Mouse (Mus musculus): ENCODE results near the gene Mtrf1l. TPM values are rescaled to one million over a fixed set of nuclear protein-coding genes. Genes with fewer than 3 reads are reported as not detected.

The Mtrf1l gene
- total RNA-seq (2023): 10 to 100 TPM in 1 of 2 experiments, 1 to 10 TPM in 1; 8.6 to 10.8 TPM

DNA sequence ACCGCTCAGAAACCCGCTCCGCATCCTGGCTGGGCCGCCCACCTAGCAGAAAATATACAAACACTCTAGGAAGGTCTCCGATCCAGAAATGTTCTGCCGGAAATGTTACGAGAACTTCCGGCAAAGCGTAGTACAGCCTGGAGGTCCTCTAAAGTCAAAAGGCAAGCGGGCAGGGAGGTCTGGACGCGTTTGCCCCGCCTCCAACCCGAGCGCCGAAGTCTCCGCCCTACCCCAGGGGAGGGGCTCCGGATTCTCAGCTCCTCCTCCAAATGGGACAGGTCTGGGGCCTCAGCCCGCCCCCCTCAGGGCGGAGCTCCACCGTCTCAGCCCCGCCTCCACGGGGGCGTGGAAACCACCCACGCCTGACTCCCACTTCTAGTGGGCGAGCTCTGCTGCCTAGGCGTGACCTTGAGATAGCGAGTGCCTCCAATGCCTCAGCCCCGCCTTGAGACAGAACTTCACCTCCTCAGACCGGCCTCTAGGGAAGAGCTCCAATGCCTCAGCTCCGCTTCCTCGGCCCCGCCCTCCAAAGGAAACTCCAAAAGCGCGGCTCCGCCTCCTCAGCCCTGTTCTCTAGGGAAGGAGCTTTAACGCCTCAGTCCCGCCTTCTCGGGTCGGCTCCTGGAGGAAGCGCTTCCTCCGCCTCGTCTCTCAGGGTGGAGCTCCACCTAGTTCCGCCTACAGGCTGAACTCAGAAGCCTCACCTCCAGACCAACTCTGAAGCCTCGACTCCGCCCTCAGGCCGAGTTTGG is at the start of gene Mtrf1l:
Gene Mtrf1l (minus strand): TSS at position 171 of the 752 bp plus-strand sequence.

DNA sequence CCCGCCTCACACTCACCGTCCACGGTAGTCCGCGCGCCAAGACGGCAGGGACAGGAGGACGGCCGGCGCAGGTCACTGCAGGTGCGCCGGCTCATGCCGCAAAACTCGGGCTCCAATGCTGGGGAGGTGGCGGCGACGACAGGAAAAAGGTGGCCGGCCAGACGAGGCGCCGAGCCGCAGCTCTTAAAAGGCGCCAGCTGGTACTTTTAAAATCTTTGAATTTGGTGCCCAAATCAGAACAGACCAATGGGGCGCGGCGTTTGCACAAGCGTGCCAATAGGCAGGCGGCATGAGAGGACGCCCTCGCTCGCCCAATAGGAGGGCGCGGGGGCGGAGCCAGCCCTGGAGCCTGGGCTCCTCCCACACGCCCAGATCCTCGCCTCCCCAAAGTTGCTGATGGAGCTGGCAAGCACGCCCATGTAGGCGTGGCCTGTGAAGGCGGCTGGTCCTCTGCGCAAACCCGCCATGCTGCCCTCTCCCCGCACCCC is 18.4 kb downstream of the Mtrf1l start, which contains the start of gene Fbxo5:
Gene Fbxo5 (minus strand): TSS at position 358 of the 488 bp plus-strand sequence.

Other genes starting within 250 kb of the Mtrf1l start
- under 1 TPM; 0.18 to 0.27 TPM for gene Myct1, start 230.1 kb downstream of the Mtrf1l start, total RNA-seq (2023)
- gene Vip, start 184.7 kb downstream of the Mtrf1l start, total RNA-seq (2023): not detected
- gene Fbxo5, start 18.3 kb downstream of the Mtrf1l start, total RNA-seq (2023): 10 to 100 TPM; 25.8 to 30.1 TPM
- gene Rgs17, start 98.5 kb upstream of the Mtrf1l start, total RNA-seq (2023): not detected

Measured in neutrophil, adult 59 days (primary cell).